Mouse (Mus musculus) bone marrow macrophage, adult 2 months (primary cell): Measurements from ENCODE around the gene Gpr62. TPM values are rescaled to one million over a fixed set of nuclear protein-coding genes. Genes with fewer than 3 reads are reported as not detected.

Experiments
- H3K27ac ChIP-seq: 2 replicates; pipeline ENCODE4 v1.5.1; 2012; ENCODE audit warnings: low read depth, low read length; ENCODE audit not compliant: insufficient read depth
- H3K4me1 ChIP-seq: 2 replicates; pipeline ENCODE4 v1.6.1; 2012; ENCODE audit warnings: low read length; ENCODE audit not compliant: control insufficient read depth, insufficient read depth
- H3K4me3 ChIP-seq: 2 replicates; pipeline ENCODE4 v1.5.1; 2012; ENCODE audit warnings: mild to moderate bottlenecking, low read length, moderate library complexity; ENCODE audit not compliant: insufficient read depth
- CTCF ChIP-seq: IDR thresholded peaks from 2 replicates; pipeline ENCODE4 v1.5.1; 2012; ENCODE audit warnings: low read depth, mild to moderate bottlenecking, low read length, moderate library complexity
- POLR2A ChIP-seq: IDR thresholded peaks from 2 replicates; pipeline ENCODE4 v1.6.1; 2012; ENCODE audit warnings: mild to moderate bottlenecking, low read depth, low read length, borderline replicate concordance
- polyA plus RNA-seq: library from polyadenylated mRNA; stranded (reverse); fragments of >200 nt; gene quantifications from 2 replicates; pipeline ENCODE4 v1.2.4, GENCODE M21; 2012; ENCODE audit not compliant: missing spikeins, insufficient read depth, insufficient read length

Gene Gpr62
- polyA plus RNA-seq, 1 experiment: not detected

DNA sequence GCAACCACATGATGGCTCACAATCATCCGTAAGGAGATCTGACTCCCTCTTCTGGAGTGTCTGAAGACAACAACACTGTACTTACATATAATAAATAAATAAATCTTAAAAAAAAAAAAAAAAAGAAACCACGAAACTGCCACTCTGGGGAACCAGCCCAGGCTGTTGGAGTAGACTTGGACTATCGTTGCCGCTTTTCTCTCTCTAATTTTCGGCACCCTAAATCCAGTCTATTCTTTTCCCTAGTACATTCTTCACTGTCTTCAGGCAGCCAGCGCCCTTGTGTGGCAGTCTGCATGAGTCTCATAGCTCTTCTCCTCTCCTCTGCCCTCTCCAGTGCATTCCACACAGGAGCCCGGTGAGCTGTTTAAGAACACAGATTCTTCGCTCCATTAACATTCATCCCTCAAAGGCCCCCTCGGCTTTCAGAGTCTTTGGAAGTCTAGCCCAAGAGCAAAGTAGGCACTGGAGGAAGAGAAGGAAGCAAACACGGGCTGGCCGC lies 37.0 kb downstream of the Gpr62 start:
- H3K27ac ChIP-seq: peak overlapping the region; percentile 78
- 0 out of 2 replicates have a peak, but pooled peaks cover 2% of the 10 kb centered on the region for H3K4me1 ChIP-seq
- TF ChIP-seq POLR2A: no peak
- peak; percentile 26; the same call in 1 of the 2 replicates for TF ChIP-seq CTCF
- peak overlapping the region; percentile 65 for H3K4me3 ChIP-seq

DNA sequence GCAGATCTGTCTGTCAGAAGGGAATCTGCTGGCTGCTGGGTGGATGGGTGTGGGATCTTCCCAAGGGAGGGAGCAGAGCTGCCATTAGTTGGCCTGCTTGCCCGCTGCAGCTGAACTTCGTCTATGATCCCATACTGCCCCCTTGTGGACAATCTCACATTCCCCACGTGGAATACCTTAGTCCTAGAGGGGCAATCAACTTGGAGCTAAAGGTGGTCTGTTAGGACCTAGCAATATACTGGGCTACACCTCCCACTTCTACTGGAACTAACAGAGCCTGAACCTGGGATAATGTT lies 43.9 kb downstream of the Gpr62 start:
- H3K4me3 ChIP-seq: no peak overlapping the region
- no peak overlapping the region for H3K27ac ChIP-seq
- H3K4me1 ChIP-seq: peaks cover 11% of the 10 kb centered on the region
- peak; percentile 64 for TF ChIP-seq CTCF
- TF ChIP-seq POLR2A: no peak

DNA sequence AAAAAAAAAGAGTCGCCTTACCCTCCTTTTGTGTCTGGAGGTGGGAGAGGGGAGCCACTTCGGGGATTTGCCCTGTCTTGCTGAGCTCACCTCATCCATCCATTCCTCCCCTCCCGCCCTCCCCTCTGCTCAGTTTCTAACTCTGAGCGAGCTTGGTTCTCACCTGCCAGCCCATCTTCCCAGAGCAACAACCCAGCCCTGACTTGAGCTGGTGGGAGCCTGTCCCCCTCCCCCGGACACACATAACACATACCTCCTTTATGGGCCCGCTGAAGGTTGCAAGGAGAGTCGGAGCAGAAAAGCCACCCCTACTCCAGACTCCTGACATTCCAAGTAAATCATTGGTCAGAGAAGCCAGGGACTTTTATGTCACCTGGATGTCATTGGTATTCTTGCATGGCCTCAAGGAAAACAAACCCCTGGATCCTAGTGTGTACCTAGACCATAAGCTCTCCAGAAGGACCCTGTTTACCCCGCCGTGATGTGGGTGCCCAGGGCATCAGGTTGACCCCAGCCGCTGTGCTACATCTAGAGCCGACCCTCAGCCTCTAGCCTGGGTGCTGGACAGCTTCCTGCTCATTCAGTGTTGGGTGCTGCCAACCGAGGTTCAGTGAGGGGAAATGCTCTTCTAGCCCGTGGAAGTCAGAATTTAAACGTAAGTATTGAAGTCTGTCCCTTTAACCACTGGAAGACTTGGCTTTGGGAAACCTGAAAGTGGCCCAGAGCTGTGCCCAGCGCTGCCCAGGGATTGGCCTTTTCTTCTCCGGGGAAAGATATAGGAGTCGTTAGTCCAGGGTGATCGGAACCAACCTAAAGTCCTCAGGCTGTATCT lies 44.5 kb downstream of the Gpr62 start:
- no peak overlapping the region for H3K4me3 ChIP-seq
- no peak overlapping the region for H3K27ac ChIP-seq
- H3K4me1 ChIP-seq: peaks cover 11% of the 10 kb centered on the region
- no peak for TF ChIP-seq CTCF
- no peak for TF ChIP-seq POLR2A

DNA sequence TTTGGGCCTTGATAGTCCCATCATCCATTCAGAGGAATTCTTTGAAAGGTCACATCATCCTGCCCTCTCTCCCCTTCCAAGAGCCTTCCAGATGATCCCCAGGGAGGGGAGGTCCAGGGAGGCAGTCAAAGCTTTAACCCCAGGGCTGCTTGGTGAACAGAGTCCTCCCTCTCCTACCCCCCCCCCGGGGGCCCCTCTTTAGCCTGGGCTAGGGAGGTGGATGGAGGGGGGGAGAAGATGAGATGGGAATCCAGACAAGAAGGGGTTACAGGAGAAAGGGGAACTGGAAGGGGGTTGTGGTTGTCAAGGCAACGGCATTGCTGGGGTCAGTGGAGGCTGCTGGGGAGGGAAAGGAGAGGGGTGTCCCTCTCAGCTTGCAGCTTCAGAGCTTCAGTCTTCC lies 45.1 kb downstream of the Gpr62 start:
- TF ChIP-seq POLR2A (no peak), CTCF (no peak)
- Histone ChIP-seq H3K27ac (no peak overlapping the region), H3K4me3 (no peak overlapping the region), H3K4me1 (peaks cover 11% of the 10 kb centered on the region)

DNA sequence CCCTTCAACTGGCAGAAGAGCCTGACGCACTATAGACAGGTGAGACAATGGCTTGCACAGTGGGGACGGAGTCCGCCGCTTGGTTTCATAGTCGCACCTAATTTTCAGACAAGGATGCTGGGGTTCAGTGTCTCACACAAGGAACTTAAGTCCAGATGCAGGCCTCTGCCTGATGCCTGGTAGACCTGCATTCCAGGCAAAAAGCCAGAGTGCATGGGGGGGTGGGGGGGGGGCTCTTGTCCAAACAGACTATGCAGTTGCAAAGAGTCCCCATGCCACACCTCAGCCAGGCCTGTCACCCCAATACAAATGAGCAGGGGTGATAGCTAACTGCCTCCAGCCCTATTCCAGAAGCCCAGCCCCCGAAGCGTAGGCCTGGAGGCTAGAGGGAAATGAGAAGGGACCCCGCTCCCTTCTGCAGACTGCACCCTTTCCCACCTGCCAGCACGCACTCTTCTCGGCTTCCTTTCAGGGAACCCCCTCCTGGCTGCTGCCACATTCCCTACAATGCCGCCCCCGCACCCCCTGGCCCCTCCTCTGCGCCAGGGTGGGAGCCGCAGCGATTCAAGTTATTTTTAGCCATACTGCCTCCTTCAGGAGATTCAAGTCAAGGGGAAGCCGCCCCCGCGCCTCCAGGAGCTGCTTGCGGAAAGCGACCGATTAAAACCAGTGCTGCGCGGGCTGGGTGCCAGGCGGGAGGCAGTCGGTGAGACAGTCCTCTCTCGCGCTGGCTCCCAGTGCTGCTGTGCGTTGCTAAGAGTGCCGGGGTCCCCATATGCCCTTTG lies 47.7 kb downstream of the Gpr62 start:
- peaks cover 11% of the 10 kb centered on the region for H3K4me1 ChIP-seq
- peak overlapping the region; percentile 22 for H3K4me3 ChIP-seq
- H3K27ac ChIP-seq: no peak overlapping the region
- TF ChIP-seq CTCF (no peak), POLR2A (no peak)

DNA sequence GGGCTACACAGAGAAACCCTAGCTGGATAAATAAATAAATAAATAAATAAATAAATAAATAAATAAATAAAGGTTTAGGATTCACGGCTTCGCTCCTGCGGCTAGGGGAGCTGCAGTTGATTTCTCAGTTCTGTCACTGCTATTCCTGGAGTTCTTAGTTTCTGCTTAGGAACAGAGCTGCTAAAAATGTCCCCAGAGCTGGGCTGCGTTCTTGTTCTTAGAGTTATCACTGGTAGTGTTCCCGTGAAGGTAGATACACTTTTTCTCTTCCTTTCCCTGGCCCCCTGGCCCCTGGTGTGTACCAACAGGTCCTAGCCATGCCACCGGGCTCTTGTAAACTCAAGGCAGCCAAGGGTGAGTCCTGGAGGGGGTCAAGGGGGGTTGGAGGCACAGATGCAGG lies 48.9 kb downstream of the Gpr62 start:
- H3K27ac ChIP-seq: no peak overlapping the region
- peaks cover 11% of the 10 kb centered on the region for H3K4me1 ChIP-seq
- H3K4me3 ChIP-seq: no peak overlapping the region
- TF ChIP-seq CTCF: no peak

Other genes with a start within 250 kb of the Gpr62 start
- 41.6 and 61.6 TPM in 2 replicates for gene Tlr9, start 243.3 kb downstream of the Gpr62 start, polyA plus RNA-seq
- gene Alas1, start 217.3 kb downstream of the Gpr62 start, polyA plus RNA-seq: 67.2 and 70.5 TPM in 2 replicates
- 8.3 and 13.7 TPM in 2 replicates for gene Poc1a, start 184.9 kb downstream of the Gpr62 start, polyA plus RNA-seq
- gene Dusp7, start 97.3 kb downstream of the Gpr62 start, polyA plus RNA-seq: 122 and 129 TPM in 2 replicates
- 299 and 319 TPM in 2 replicates for gene Rpl29, start 36.5 kb downstream of the Gpr62 start, polyA plus RNA-seq
- gene Acy1, start 27.6 kb downstream of the Gpr62 start, polyA plus RNA-seq: 1.3 and 1.6 TPM in 2 replicates
- 27.6 and 32.0 TPM in 2 replicates for gene Abhd14b, start 18.5 kb downstream of the Gpr62 start, polyA plus RNA-seq
- gene Abhd14a, start 18.3 kb downstream of the Gpr62 start, polyA plus RNA-seq: 5.4 and 8.3 TPM in 2 replicates
- 17.8 and 19.5 TPM in 2 replicates for gene Pcbp4, start 12.6 kb downstream of the Gpr62 start, polyA plus RNA-seq
- 7.8 and 11.2 TPM in 2 replicates for gene Rrp9, start 10.0 kb upstream of the Gpr62 start, polyA plus RNA-seq
- 21.0 and 22.0 TPM in 2 replicates for gene Parp3, start 11.0 kb upstream of the Gpr62 start, polyA plus RNA-seq
- gene Iqcf1, start 34.0 kb upstream of the Gpr62 start, polyA plus RNA-seq: not detected in 2 replicates
- gene Iqcf5, start 48.6 kb upstream of the Gpr62 start, polyA plus RNA-seq: not detected in 2 replicates
- gene Iqcf3, start 95.7 kb upstream of the Gpr62 start, polyA plus RNA-seq: 0.64 and 0.71 TPM in 2 replicates
- not detected in 2 replicates for gene Iqcf4, start 105.1 kb upstream of the Gpr62 start, polyA plus RNA-seq
- not detected in 2 replicates for gene Iqcf6, start 160.6 kb upstream of the Gpr62 start, polyA plus RNA-seq
- gene Grm2, start 190.1 kb upstream of the Gpr62 start, polyA plus RNA-seq: not detected in 2 replicates
- gene Tex264, start 220.0 kb upstream of the Gpr62 start, polyA plus RNA-seq: 75.3 and 106 TPM in 2 replicates